8 mouse cellular contexts compared by ENCODE assay signal in the genomic region with DNA sequence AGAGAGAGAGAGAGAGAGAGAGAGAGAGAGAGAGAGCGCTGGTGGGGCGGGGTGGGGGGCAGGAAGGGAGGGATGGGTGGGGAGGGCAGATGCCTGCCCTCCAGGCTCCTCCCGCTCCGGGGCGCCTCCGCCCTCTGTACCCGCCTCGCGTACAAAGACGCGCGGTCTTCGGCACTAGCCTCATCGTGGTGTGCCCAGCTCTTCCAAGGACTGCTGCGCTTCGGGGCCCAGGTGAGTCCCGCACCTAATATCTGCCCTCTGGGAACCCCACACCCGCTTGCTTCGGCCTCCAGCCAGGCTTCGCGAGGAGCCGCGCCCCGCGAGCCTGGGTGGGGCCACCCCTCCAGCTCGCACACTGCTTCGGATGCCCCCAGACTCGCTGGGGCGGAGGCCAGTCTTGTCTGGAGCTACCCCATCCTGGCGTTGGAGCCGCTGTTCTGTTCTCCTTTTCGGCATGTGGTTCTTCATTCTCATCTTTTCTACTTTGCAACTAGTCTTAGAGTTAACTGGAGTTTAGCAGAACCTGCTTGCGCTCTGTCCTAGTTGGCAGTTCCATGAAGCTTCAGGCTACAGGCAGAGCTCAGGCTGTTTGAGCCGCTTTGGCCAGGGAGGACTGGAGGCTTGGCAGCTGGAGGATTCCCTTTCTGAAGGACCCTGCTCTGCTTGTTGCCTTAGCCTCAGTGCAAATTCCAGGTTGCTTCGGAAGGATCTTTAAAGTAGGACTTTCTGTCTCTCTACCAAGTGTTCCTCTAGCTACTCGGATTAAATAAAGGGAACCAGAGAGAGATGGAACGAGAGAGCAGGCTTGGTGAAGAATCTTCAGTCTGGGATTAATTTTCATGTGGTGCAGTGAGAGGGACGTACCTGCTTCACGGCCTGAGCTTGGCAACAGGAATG. TPM values are rescaled to one million over a fixed set of nuclear protein-coding genes. Genes with fewer than 3 reads are reported as not detected.
DNase-seq lines count a peak whose midpoint lies in the region; ATAC-seq and TF ChIP-seq lines count a peak whose summit lies in the region.

A gene (plus strand): TSS at position 100 of the 897 bp plus-strand sequence.

- no peak for TF ChIP-seq EP300 in liver, postnatal 0 days (IDR thresholded peaks at IDR 0.05; ENCODE audit: low read depth)

- H3K9ac ChIP-seq in heart, embryonic 14.5 days (ENCODE audit: low read length), result peak within 1 kb of the TSS; percentile 83
- peak within 1 kb of the TSS; percentile 74 for H3K9ac ChIP-seq in kidney, postnatal 0 days (ENCODE audit: low read depth, low read length)
- H3K9ac ChIP-seq in liver, postnatal 0 days (replicated peaks), result peak within 1 kb of the TSS; percentile 65
- H3K9ac ChIP-seq in neural tube, embryonic 11.5 days (ENCODE audit: low read length), result peak within 1 kb of the TSS; percentile 77

- DNase-seq in B cell, adult 2 months, result peak; percentile 78
- DNase-seq in ZHBTc4 (ENCODE audit: low read depth, low spot score), result peak; percentile 58
- peak; percentile 70 for DNase-seq in kidney, postnatal 0 days (ENCODE audit: low spot score)
- DNase-seq in liver, postnatal 0 days, result peak; percentile 61
- DNase-seq in neural tube, embryonic 11.5 days (ENCODE audit: low spot score), result peak; percentile 63
- peak; percentile 65 for DNase-seq in testis, postnatal 14 days (ENCODE audit: low spot score)

- TF ChIP-seq CTCF in embryonic fibroblast, embryonic 13.5 days (IDR thresholded peaks at IDR 0.05; ENCODE audit: borderline replicate concordance, insufficient read depth, low read length), result no peak
- no peak for TF ChIP-seq CTCF in kidney, postnatal 0 days (IDR thresholded peaks at IDR 0.05; ENCODE audit: low read depth)
- no peak for TF ChIP-seq CTCF in liver, postnatal 0 days (IDR thresholded peaks at IDR 0.05; ENCODE audit: low read depth)

- H3K36me3 ChIP-seq in heart, embryonic 14.5 days (ENCODE audit: control insufficient read depth, insufficient read depth, low read length), result 0 out of 2 replicates have a peak, but pooled peaks cover 3% of the 10 kb centered on the region
- H3K36me3 ChIP-seq in kidney, postnatal 0 days (ENCODE audit: insufficient read depth, low read length), result 0 out of 2 replicates have a peak, but pooled peaks cover 2% of the 10 kb centered on the region
- H3K36me3 ChIP-seq in liver, postnatal 0 days (replicated peaks; ENCODE audit: insufficient read depth, low read length), result no peaks in the 10 kb centered on the region
- H3K36me3 ChIP-seq in neural tube, embryonic 11.5 days (ENCODE audit: control insufficient read depth, insufficient read depth, low read length), result no peaks in the 10 kb centered on the region

- H3K27me3 ChIP-seq in heart, embryonic 14.5 days (ENCODE audit: control insufficient read depth, insufficient read depth, low read length), result no peaks in the 10 kb centered on the region
- H3K27me3 ChIP-seq in kidney, postnatal 0 days (ENCODE audit: insufficient read depth, low read length), result no peaks in the 10 kb centered on the region
- no peaks in the 10 kb centered on the region for H3K27me3 ChIP-seq in liver, postnatal 0 days (ENCODE audit: insufficient read depth, low read length)
- H3K27me3 ChIP-seq in neural tube, embryonic 11.5 days (ENCODE audit: control insufficient read depth, insufficient read depth, low read length), result no peaks in the 10 kb centered on the region

- peak within 1 kb of the TSS; percentile 93 for H3K4me3 ChIP-seq in embryonic fibroblast, embryonic 13.5 days (ENCODE audit: insufficient read depth, low read length)
- H3K4me3 ChIP-seq in heart, embryonic 14.5 days (ENCODE audit: control insufficient read depth in 1 of 2, insufficient read depth in 1 of 2, low read depth in 1 of 2, low read length in 2 of 2), result peak within 1 kb of the TSS; percentile 72 to 84
- H3K4me3 ChIP-seq in kidney, postnatal 0 days (replicated peaks; ENCODE audit: low read depth, low read length), result peak within 1 kb of the TSS; percentile 57
- H3K4me3 ChIP-seq in liver, postnatal 0 days (ENCODE audit: low read depth, low read length), result peak within 1 kb of the TSS; percentile 64
- peak within 1 kb of the TSS; percentile 52 for H3K4me3 ChIP-seq in neural tube, embryonic 11.5 days (ENCODE audit: low read depth, low read length)

- peak; percentile 93 for TF ChIP-seq POLR2A in embryonic fibroblast, embryonic 13.5 days (IDR thresholded peaks at IDR 0.05; ENCODE audit: low read depth, low read length)

- no peaks in the 10 kb centered on the region for H3K9me3 ChIP-seq in heart, embryonic 14.5 days (ENCODE audit: control insufficient read depth, low read length)
- no peaks in the 10 kb centered on the region for H3K9me3 ChIP-seq in kidney, postnatal 0 days (replicated peaks; ENCODE audit: low read length)
- H3K9me3 ChIP-seq in liver, postnatal 0 days (ENCODE audit: low read length), result no peaks in the 10 kb centered on the region
- H3K9me3 ChIP-seq in neural tube, embryonic 11.5 days (ENCODE audit: control insufficient read depth, low read length), result no peaks in the 10 kb centered on the region

- H3K4me2 ChIP-seq in heart, embryonic 14.5 days (ENCODE audit: low read length), result peak within 1 kb of the TSS; percentile 90
- H3K4me2 ChIP-seq in kidney, postnatal 0 days (ENCODE audit: low read length), result peak within 1 kb of the TSS; percentile 61
- H3K4me2 ChIP-seq in liver, postnatal 0 days (ENCODE audit: low read depth, low read length), result peak within 1 kb of the TSS; percentile 89
- H3K4me2 ChIP-seq in neural tube, embryonic 11.5 days (ENCODE audit: low read depth), result peak within 1 kb of the TSS; percentile 72

- H3K4me1 ChIP-seq in embryonic fibroblast, embryonic 13.5 days (ENCODE audit: control insufficient read depth, insufficient read depth, low read length), result peaks cover 24% of the 10 kb centered on the region
- H3K4me1 ChIP-seq in heart, embryonic 14.5 days (ENCODE audit: control insufficient read depth in 2 of 2, insufficient read depth in 2 of 2, low read length in 2 of 2), result peaks cover 7 to 30% of the 10 kb centered on the region in 2 experiments; a peak in 3 of 4 replicates
- peaks cover 20% of the 10 kb centered on the region for H3K4me1 ChIP-seq in kidney, postnatal 0 days (replicated peaks; ENCODE audit: insufficient read depth, low read length)
- peaks cover 29% of the 10 kb centered on the region for H3K4me1 ChIP-seq in liver, postnatal 0 days (ENCODE audit: insufficient read depth)
- H3K4me1 ChIP-seq in neural tube, embryonic 11.5 days (ENCODE audit: control insufficient read depth, insufficient read depth, low read length), result no peaks in the 10 kb centered on the region

- 1% methylated on average over 33 of the region's 39 CpGs for WGBS in heart, embryonic 14.5 days
- WGBS in kidney, postnatal 0 days, result under 1% methylated on average over 37 of the region's 39 CpGs
- 1% methylated on average over 35 of the region's 39 CpGs for WGBS in liver, postnatal 0 days (ENCODE audit: insufficient replicate concordance)
- WGBS in neural tube, embryonic 11.5 days, result 4% methylated on average over 27 of the region's 39 CpGs

- ATAC-seq in heart, embryonic 14.5 days (ENCODE audit: insufficient number of reproducible peaks, insufficient read depth, low FRiP score, low read depth), result peak; percentile 71
- ATAC-seq in kidney, postnatal 0 days (replicated peaks; ENCODE audit: low FRiP score, low read depth), result peak; percentile 87
- ATAC-seq in liver, postnatal 0 days, result peak; percentile 75
- ATAC-seq in neural tube, embryonic 11.5 days (ENCODE audit: insufficient read depth, low FRiP score, low TSS enrichment), result peak; percentile 74

- H3K27ac ChIP-seq in embryonic fibroblast, embryonic 13.5 days (ENCODE audit: insufficient read depth, low read length), result peak within 1 kb of the TSS; percentile 88
- H3K27ac ChIP-seq in heart, embryonic 14.5 days (replicated peaks in 1 of 2; ENCODE audit: control insufficient read depth in 1 of 2, insufficient read depth in 1 of 2, low read depth in 2 of 2, low read length in 2 of 2), result peak within 1 kb of the TSS; percentile 78 to 82
- H3K27ac ChIP-seq in kidney, postnatal 0 days, result peak within 1 kb of the TSS; percentile 91
- peak within 1 kb of the TSS; percentile 77 for H3K27ac ChIP-seq in liver, postnatal 0 days (ENCODE audit: low read depth)
- H3K27ac ChIP-seq in neural tube, embryonic 11.5 days (ENCODE audit: low read depth, low read length), result 0 out of 2 replicates have a peak within 1 kb of the TSS, but pooled peaks have one; percentile 3

RNA-seq across cellular contexts. Expression of the gene that starts here (rescaled TPM):
- 373 and 491 TPM in 2 replicates for polyA plus RNA-seq in embryonic fibroblast, embryonic 13.5 days (2011; ENCODE audit: insufficient read length, low read depth, missing spikeins)
- 211 and 238 TPM in 2 replicates for polyA plus RNA-seq in heart, embryonic 14.5 days (2014; fragmentation: Nextera tagmentation; extraction: Ambion mirVana)
- 534 and 566 TPM in 2 replicates for polyA plus RNA-seq in kidney, postnatal 0 days (2015; fragmentation: Nextera tagmentation; extraction: Ambion mirVana)
- polyA plus RNA-seq in liver, postnatal 0 days (2015; fragmentation: Nextera tagmentation; extraction: Ambion mirVana), result 75.4 and 82.0 TPM in 2 replicates
- 202 and 203 TPM in 2 replicates for polyA plus RNA-seq in neural tube, embryonic 11.5 days (2014; fragmentation: Nextera tagmentation; extraction: Ambion mirVana)

Comparison
In these comparisons a context has a peak if more than half of its experiments do, and no peak if none do; other contexts are left out.
1. Peak in every context shown above with its lines: DNase-seq, ATAC-seq, H3K4me3 ChIP-seq and H3K27ac ChIP-seq.
2. H3K27ac ChIP-seq: peak in every context shown above with its lines; median percentile 91 in kidney, postnatal 0 days; 88 in embryonic fibroblast, embryonic 13.5 days; 80 in heart, embryonic 14.5 days; 77 in liver, postnatal 0 days; 3 in neural tube, embryonic 11.5 days.